20 mouse cellular contexts compared by ENCODE assay signal in genomic region chr11:37222737-37223136, GRCm38 (mm10). TPM values are rescaled to one million over a fixed set of nuclear protein-coding genes. Genes with fewer than 3 reads are reported as not detected.
"Had no signal": no experiment of that assay in that cellular context is flagged by ENCODE, and none has a peak within 500 bp of the region (broad histone marks: within the 10 kb centered on the region; RNA-seq: fewer than 3 reads in every experiment).

No protein-coding gene starts in this region.

- ATAC-seq: midbrain, embryonic 16.5 days had no signal

- DNase-seq: lung, adult 18-20 months; lung, embryonic 14.5 days; lung, postnatal 10 days; lung, postnatal 4 days; midbrain, embryonic 14.5 days; retina, postnatal 1 day; right cerebral cortex, postnatal 4 days; thymus, adult 2 months; thymus, postnatal 25 days; thymus, postnatal 4 days had no signal

- H3K27ac ChIP-seq: midbrain, embryonic 10.5 days; midbrain, embryonic 12.5 days; neural tube, embryonic 13.5 days; neural tube, embryonic 15.5 days; stomach, embryonic 15.5 days; stomach, postnatal 0 days had no signal

- H3K4me3 ChIP-seq: midbrain, embryonic 10.5 days; midbrain, embryonic 12.5 days; myocyte; neural tube, embryonic 13.5 days; neural tube, embryonic 15.5 days; stomach, embryonic 15.5 days had no signal

RNA-seq across cellular contexts. Expression of gene Tenm2, which starts 13.0 kb away (rescaled TPM):
- total RNA-seq: megakaryocyte, adult 5-6 weeks; megakaryocyte-erythroid progenitor cell, adult 5-6 weeks had no signal
